Mouse (Mus musculus): ENCODE results near the gene Uba1y.
"Not testable (repeated sequence)": the region's sequence is repeated elsewhere in the genome, so short reads cannot be mapped to it uniquely, and the experiment has no call there.

The Uba1y gene

GRCm38 (mm10) chrY:818396-818795 is at the start of gene Uba1y:
TSS of gene Uba1y (plus strand) at chrY:818649.
- no peak for DNase-seq (ENCODE audit: low read depth, low spot score)

GRCm38 (mm10) chrY:797309-797708 is 21.1 kb upstream of the Uba1y start, which contains the start of gene Zfy1:
TSS of gene Zfy1 (minus strand) at chrY:797409.
- DNase-seq (ENCODE audit: low read depth, low spot score), result not testable (repeated sequence)

DNA sequence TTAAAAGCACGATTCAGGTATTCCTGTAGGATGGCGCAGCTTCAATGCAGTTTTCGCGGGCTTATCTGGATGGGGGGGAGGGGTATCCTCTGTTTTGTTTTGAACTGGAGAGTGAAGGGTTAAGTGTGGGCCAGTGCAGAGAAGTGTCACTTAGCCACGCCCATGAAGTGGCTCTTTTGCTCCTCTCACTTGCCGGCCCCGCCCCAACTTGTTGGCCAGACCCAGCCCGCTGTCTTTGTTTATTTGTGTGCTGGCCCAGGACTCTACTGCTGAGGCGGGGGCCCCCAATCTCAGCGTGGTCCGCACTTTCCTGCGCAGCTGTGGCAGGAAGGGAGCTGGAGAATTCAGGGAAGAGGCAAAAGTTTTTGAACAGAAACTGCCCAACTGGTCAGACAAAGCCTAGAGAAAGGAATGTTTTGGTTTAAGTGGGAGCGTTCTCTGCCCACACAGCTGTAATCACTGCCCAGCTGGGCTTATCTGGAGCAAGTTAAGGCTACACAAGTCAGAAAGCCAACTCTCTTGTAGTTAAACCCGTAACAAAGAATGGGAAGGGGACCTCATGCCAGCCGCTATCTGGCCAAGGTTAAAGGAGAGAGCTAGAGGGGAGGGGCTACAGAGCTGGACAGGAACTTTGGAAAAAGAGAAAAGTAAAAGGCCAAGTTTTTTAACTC is 9.3 kb upstream of the Uba1y start:
- no peak for DNase-seq (ENCODE audit: low read depth, low spot score)

- DNase-seq (ENCODE audit: low read depth, low spot score), result no peak
Observed at GRCm38 (mm10) chrY:872404-872803, 54.0 kb downstream of the Uba1y start.

GRCm38 (mm10) chrY:872855-873549 is 54.6 kb downstream of the Uba1y start:
- DNase-seq (ENCODE audit: low read depth, low spot score), result no peak
